Mouse (Mus musculus) left cerebral cortex, postnatal 10 days (tissue): Measurements from ENCODE around the gene R3hcc1l. TPM values are rescaled to one million over a fixed set of nuclear protein-coding genes. Genes with fewer than 3 reads are reported as not detected.

Source experiments
- DNase-seq, 2 experiments: peaks; one replicate each; pipeline ENCODE4 v3.0.0; 2021 to 2022; ENCODE audit warnings: low spot score in 2 of 2, mixed read lengths in 1 of 2; ENCODE audit errors: extremely low spot score in 1 of 2
- intact Hi-C: fragments of 180-260 bp; cut with DNase I; formaldehyde crosslinking; loops from one replicate; pipeline ENCODE4 v1.15.1; 2025
- total RNA-seq, 2 experiments: library from RNA; stranded (reverse); gene quantifications; 2 replicates each; pipeline ENCODE4 v1.2.3; 2021

R3hcc1l gene
- total RNA-seq, 2 experiments from 2014 or later: 12.7 to 17.7 TPM

DNA sequence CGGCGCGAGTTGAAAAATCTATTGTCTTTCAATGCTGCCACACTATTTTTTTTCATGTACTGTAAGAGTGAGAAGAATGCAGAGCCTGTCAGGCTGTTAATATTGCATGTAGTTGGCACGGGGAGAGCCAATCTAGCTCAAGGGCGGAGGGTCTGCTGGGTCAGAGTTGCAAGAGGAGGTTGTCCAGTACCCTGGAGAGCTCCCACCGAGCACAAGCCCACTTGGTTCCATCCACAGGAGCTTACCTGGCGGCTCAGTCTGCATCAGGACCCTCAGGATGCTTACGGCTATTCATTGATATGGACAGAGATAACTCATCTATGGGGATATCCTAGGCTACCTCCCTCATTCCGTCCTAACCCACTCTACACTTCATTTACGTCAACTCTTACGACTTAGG is 118.1 kb downstream of the R3hcc1l start:
- intact Hi-C loops: no loop called here
- no peak for DNase-seq

DNA sequence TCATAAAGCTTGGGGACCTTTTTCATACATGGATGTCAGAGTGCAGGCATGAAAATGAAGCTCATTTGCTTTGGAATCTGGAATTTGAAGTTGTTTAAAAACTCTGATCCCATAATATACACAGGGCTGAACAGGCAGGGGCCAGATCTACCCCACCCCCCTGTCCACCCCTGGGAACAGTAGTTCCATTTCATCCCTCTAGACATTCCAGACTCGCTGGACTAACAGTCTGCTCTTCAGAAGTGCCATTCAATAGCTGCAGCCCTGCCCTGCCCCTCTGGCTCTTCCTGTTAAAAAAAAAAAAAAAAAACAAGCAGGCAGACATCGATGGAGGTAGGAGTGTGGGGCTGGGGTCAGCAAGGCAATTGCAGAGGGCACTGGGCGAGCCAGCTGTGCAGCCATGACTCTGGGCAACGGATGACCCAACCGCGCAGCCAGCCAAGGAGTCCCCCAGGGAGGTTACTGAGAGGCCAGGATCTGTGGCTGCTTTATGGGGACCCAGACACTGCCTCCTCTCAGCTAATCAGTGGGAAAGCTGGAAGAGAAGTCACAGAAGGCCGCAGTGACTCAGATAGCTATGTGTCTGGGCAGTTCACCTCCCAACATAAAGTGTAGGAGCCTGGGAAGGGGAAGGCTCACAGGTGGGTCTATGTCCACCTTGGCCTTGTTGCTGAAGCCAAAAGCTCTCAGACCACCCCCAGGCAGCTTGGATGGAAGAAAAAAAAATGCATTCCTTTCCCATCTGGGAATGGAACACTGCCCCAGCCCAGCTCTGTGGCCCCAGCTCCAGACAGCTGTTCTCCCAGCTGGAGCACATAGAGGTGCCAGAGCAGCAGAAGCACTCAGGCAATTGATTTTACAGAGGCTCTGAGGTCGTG is 120.3 kb downstream of the R3hcc1l start:
- DNase-seq: peak in 1 of 2 experiments; percentile 51

DNA sequence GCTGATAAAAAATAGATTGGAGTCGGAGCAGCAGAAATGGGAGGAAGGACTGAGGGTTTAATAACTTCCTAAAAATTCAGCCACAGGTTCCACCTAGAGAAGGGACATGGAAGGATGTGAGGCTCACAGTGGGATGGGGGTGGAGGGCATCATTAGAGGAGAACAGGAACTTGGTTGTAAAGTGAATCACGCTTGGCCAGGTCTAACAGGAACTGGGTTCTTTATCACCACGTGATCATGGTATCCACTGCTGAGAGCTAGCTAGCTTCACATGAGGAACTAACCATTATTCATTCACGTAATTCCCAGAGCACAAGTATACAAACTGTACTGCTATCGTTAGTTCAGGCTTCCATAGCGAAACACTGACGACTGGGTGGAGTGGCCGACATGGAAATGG is 121.0 kb downstream of the R3hcc1l start:
- DNase-seq: no peak
- intact Hi-C loops: no loop called here

More for the DNA sequence above, 120.3 kb downstream of the R3hcc1l start:
- intact Hi-C loops: no loop called here

DNA sequence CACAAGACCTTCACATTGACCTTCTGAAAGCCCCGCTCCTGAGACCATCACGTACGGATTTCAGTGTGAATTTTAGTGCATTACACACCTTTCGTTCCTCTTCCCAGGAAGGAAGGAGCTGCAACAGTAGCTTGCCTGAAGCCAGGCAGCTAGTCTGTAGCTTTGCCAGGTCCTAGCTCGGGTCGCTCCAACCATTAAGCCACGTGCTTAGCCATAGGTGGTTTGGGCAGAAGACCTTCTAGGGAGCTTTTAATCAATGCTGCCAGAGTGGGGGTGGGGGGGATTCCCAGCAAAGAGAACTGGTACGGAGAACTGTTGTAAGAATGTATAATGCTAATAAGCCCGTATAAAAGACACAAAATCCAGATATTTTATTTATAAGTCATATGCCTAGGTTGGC is 121.7 kb downstream of the R3hcc1l start:
- no peak for DNase-seq
- intact Hi-C loops: no loop called here

Other genes with a start within 250 kb of the R3hcc1l start
- gene Crtac1, start 87.0 kb upstream of the R3hcc1l start, total RNA-seq: 10 to 100 TPM; 69.2 to 86.4 TPM
- gene Loxl4, start 94.1 kb downstream of the R3hcc1l start, total RNA-seq: under 1 TPM; 0.47 to 0.51 TPM
- 1 to 10 TPM; 2.6 to 2.7 TPM for gene Pyroxd2, start 234.0 kb downstream of the R3hcc1l start, total RNA-seq